Mouse (Mus musculus) heart, embryonic 14.5 days (tissue): Measurements from ENCODE around the gene Ulk1. TPM values are rescaled to one million over a fixed set of nuclear protein-coding genes. Genes with fewer than 3 reads are reported as not detected.

ENCODE experiments used
- ATAC-seq: fragments of 200-750 bp; cut with Nextera tagmentation; 2 replicates; pipeline ENCODE4 v1.8.0; 2017; ENCODE audit warnings: low read depth, moderate TSS enrichment; ENCODE audit not compliant: insufficient number of reproducible peaks, insufficient read depth, low FRiP score
- H3K27ac ChIP-seq, 2 experiments: fragments of 200-500 bp in 1 of 2; fragments of 300-500 bp in 1 of 2; sonication (generic) in 1 of 2; replicated peaks in 1 of 2; 2 replicates each; pipeline ENCODE4 v1.5.1; 2012 to 2014; ENCODE audit warnings: low read depth in 2 of 2, low read length in 2 of 2, control low read depth in 1 of 2, mild to moderate bottlenecking in 1 of 2, mixed read lengths in 1 of 2; ENCODE audit not compliant: control insufficient read depth in 1 of 2, insufficient read depth in 1 of 2
- H3K27me3 ChIP-seq: fragments of 300-500 bp; sonication (generic); 2 replicates; pipeline ENCODE4 v1.6.1; 2014; ENCODE audit warnings: mild to moderate bottlenecking, low read length, control low read depth; ENCODE audit not compliant: control insufficient read depth, insufficient read depth
- H3K36me3 ChIP-seq: fragments of 300-500 bp; sonication (generic); 2 replicates; pipeline ENCODE4 v1.6.1; 2014; ENCODE audit warnings: mild to moderate bottlenecking, control low read depth, low read length, mixed read lengths; ENCODE audit not compliant: control insufficient read depth, insufficient read depth
- H3K4me1 ChIP-seq, 2 experiments: fragments of 200-500 bp in 1 of 2; fragments of 300-500 bp in 1 of 2; sonication (generic) in 1 of 2; 2 replicates each; pipeline ENCODE4 v1.6.1; 2012 to 2014; ENCODE audit warnings: low read length in 2 of 2, control low read depth in 1 of 2, mixed read lengths in 1 of 2; ENCODE audit not compliant: control insufficient read depth in 2 of 2, insufficient read depth in 2 of 2
- H3K4me2 ChIP-seq: fragments of 300-500 bp; sonication (generic); 2 replicates; pipeline ENCODE4 v1.6.1; 2014; ENCODE audit warnings: mild to moderate bottlenecking, low read length
- H3K4me3 ChIP-seq, 2 experiments: fragments of 200-500 bp in 1 of 2; fragments of 300-500 bp in 1 of 2; sonication (generic) in 1 of 2; 2 replicates each; pipeline ENCODE4 v1.5.1; 2012 to 2014; ENCODE audit warnings: low read length in 2 of 2, mild to moderate bottlenecking in 2 of 2, control low read depth in 1 of 2, low read depth in 1 of 2, moderate library complexity in 1 of 2; ENCODE audit not compliant: control insufficient read depth in 1 of 2, insufficient read depth in 1 of 2
- H3K9ac ChIP-seq: fragments of 300-500 bp; sonication (generic); 2 replicates; pipeline ENCODE4 v1.6.1; 2014; ENCODE audit warnings: mild to moderate bottlenecking, low read length
- H3K9me3 ChIP-seq: fragments of 300-500 bp; sonication (generic); 2 replicates; pipeline ENCODE4 v1.6.1; 2016; ENCODE audit warnings: low read length, control low read depth; ENCODE audit not compliant: control insufficient read depth
- WGBS: fragments of 180-500 bp; shearing (Covaris S2); extraction: QIAGEN DNeasy Blood & Tissue Kit; methylation state at CpG from one replicate; pipeline ENCODE4 v1.1.7; 2014; 5-methylcytosine and 5-hydroxymethylcytosine counted together
- polyA plus RNA-seq: library from polyadenylated mRNA; unstranded; fragments of >200 nt; fragmentation: Nextera tagmentation; extraction: Ambion mirVana; gene quantifications from 2 replicates; pipeline ENCODE4 v1.2.1, GENCODE M21; 2014

The Ulk1 gene
- polyA plus RNA-seq, 1 experiment from 2014 or later: 23.3 TPM

DNA sequence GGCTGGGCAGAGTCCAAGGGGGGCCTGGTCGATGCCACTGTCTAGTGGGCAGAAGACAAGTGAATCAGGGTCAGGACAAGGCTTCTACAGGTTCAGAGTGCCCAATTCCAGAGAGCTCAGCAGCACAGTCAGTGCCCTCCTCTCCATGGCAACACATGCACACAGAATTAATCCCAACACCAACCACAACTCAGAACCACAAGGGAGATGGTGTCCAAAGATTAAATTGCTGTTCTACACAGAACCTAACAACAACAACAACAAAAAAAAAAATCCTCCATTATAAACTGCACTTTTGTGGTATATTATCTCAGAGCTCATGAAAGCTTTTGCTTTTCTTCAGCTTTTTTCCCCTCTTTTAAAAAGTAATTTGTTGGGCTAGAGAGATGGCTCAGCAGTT is 74.3 kb downstream of the Ulk1 start:
- H3K9me3 ChIP-seq: no peaks in the 10 kb centered on the region
- no peaks in the 10 kb centered on the region for H3K27me3 ChIP-seq
- no peak overlapping the region for H3K27ac ChIP-seq
- H3K4me1 ChIP-seq: no peaks in the 10 kb centered on the region
- no peak overlapping the region for H3K4me2 ChIP-seq
- ATAC-seq: no peak
- H3K36me3 ChIP-seq: peaks cover 86% of the 10 kb centered on the region
- H3K9ac ChIP-seq: no peak overlapping the region
- WGBS: 84% methylated on average over 1 of the region's 1 CpGs
- no peak overlapping the region for H3K4me3 ChIP-seq

Other genes starting within 250 kb of the Ulk1 start
- 25.6 and 27.5 TPM in 2 replicates for gene Noc4l, start 156.7 kb downstream of the Ulk1 start, polyA plus RNA-seq
- gene Ddx51, start 156.6 kb downstream of the Ulk1 start, polyA plus RNA-seq: 9.1 and 14.3 TPM in 2 replicates
- gene Ep400, start 39.4 kb downstream of the Ulk1 start, polyA plus RNA-seq: 24.3 and 26.9 TPM in 2 replicates
- 14.9 and 16.3 TPM in 2 replicates for gene Pus1, start 29.4 kb downstream of the Ulk1 start, polyA plus RNA-seq
- 23.1 and 24.3 TPM in 2 replicates for gene Hscb, start 29.7 kb upstream of the Ulk1 start, polyA plus RNA-seq
- gene Chek2, start 29.9 kb upstream of the Ulk1 start, polyA plus RNA-seq: 14.2 and 19.0 TPM in 2 replicates
- 7.9 and 9.0 TPM in 2 replicates for gene Ttc28, start 69.7 kb upstream of the Ulk1 start, polyA plus RNA-seq